Mouse (Mus musculus): ENCODE measurements around the gene Wdr17.
"Not testable (repeated sequence)": the region's sequence is repeated elsewhere in the genome, so short reads cannot be mapped to it uniquely, and the experiment has no call there.

The Wdr17 gene

DNA sequence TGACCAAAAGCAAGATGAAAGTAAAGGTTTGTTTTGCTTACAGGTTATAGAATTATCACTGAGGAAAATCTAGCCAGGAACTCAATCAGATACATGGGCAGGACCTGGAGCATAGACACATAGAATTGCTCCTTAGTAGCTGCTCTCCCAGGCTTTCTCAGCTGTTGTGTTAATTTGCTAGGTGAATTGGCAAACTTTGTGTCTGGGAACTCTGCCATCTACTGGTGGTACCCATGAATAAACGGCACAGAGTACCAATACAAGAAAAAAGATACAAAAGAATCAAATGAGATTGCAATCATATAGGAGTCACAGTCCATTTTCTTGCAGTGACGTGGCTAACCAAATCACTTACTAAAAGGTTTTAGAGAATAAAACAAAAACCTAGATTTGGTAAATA, 181.2 kb downstream of the Wdr17 start:
- TF ChIP-seq POU5F1 (IDR thresholded peaks at IDR 0.05; ENCODE audit: borderline replicate concordance, low read length) (no peak), NANOG (IDR thresholded peaks at IDR 0.05; ENCODE audit: borderline replicate concordance, low read length) (no peak), CTCF (conservative IDR thresholded peaks at IDR 0.05; ENCODE audit: low read length) (peak; percentile 75)
- Histone ChIP-seq H3K4me3 (replicated peaks; ENCODE audit: low read length) (no peak overlapping the region), H3K27me3 (ENCODE audit: insufficient read depth, low read length) (no peaks in the 10 kb centered on the region), H3K36me3 (ENCODE audit: insufficient read depth, low read length) (no peaks in the 10 kb centered on the region), H3K4me1 (replicated peaks; ENCODE audit: low read depth, low read length) (no peaks in the 10 kb centered on the region), H3K9me3 (ENCODE audit: low read length) (no peaks in the 10 kb centered on the region)

DNA sequence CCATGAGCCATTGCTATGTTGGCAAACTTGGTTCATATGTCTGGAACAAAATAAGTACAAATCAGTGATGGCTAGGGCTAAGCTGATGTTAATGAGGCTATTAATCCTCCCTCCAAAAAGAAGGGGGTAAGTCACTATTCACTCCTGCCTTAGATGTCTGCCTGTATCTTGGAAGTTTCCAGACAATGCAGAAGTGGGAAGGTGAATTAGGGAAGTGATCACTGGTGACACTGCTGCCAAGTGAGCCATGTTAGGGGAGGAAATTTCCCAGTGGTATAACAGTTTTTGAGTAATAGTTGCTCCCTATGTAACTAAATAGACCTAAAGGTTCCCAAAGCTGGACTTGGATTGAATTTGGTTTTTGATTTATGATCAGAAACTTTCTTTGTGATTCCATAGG, 215.2 kb downstream of the Wdr17 start:
- Histone ChIP-seq H3K27me3 (ENCODE audit: insufficient read depth, low read length) (no peaks in the 10 kb centered on the region), H3K9me3 (ENCODE audit: low read length) (no peaks in the 10 kb centered on the region), H3K4me3 (replicated peaks; ENCODE audit: low read length) (no peak overlapping the region), H3K36me3 (ENCODE audit: insufficient read depth, low read length) (no peaks in the 10 kb centered on the region), H3K4me1 (replicated peaks; ENCODE audit: low read depth, low read length) (no peaks in the 10 kb centered on the region)
- TF ChIP-seq POU5F1 (IDR thresholded peaks at IDR 0.05; ENCODE audit: borderline replicate concordance, low read length) (no peak), NANOG (IDR thresholded peaks at IDR 0.05; ENCODE audit: borderline replicate concordance, low read length) (no peak), CTCF (conservative IDR thresholded peaks at IDR 0.05; ENCODE audit: low read length) (no peak)

DNA sequence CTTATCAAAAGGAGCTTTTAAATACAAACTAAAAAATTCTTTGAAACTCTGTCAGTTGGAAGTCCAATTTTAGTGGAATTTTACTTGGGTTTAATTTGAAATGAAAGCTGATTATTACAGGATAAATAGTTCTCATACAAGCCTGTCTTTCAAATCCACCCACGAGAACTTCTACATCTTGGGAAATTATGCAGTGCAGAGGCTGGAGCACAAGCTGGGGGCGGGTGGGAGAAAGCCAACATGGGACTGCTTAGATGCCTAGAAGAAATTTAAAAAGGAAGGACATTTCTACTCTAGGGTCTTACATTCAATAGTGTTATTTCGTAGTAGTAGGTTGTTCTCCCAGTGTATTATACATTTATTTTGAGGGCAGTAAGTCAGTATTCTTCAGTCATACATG, 219.2 kb downstream of the Wdr17 start:
- no peaks in the 10 kb centered on the region for H3K27me3 ChIP-seq (ENCODE audit: insufficient read depth, low read length)
- H3K4me3 ChIP-seq (replicated peaks; ENCODE audit: low read length) = no peak overlapping the region
- TF ChIP-seq CTCF (conservative IDR thresholded peaks at IDR 0.05; ENCODE audit: low read length) (no peak), POU5F1 (IDR thresholded peaks at IDR 0.05; ENCODE audit: borderline replicate concordance, low read length) (no peak)
- no peaks in the 10 kb centered on the region for H3K4me1 ChIP-seq (replicated peaks; ENCODE audit: low read depth, low read length)
- no peaks in the 10 kb centered on the region for H3K36me3 ChIP-seq (ENCODE audit: insufficient read depth, low read length)
- H3K9me3 ChIP-seq (ENCODE audit: low read length) = no peaks in the 10 kb centered on the region

DNA sequence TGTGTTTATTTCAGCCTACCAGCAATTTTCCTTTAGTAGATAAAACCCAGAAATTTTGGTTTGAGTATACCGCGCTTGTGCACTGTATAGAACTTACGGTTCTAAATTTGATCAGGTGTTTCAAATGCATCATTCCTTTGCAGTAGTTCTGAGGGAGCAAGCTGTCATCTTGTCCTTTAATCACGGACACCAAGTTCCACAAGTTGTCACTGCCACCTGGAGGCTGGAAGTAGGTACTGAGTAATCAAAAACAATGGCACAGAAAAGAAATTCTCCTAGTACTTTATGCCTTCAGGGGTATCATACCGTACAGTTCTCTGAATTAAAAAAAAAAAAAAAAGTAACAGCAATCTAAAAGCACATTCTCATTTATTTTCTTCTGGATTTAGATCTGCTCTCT, 226.3 kb downstream of the Wdr17 start:
- no peaks in the 10 kb centered on the region for H3K4me1 ChIP-seq (replicated peaks; ENCODE audit: low read depth, low read length)
- TF ChIP-seq CTCF (conservative IDR thresholded peaks at IDR 0.05; ENCODE audit: low read length) = peak; percentile 42
- no peak for TF ChIP-seq NANOG (IDR thresholded peaks at IDR 0.05; ENCODE audit: borderline replicate concordance, low read length)
- H3K4me3 ChIP-seq (replicated peaks; ENCODE audit: low read length) = no peak overlapping the region
- H3K27me3 ChIP-seq (ENCODE audit: insufficient read depth, low read length) = no peaks in the 10 kb centered on the region
- H3K9me3 ChIP-seq (ENCODE audit: low read length) = no peaks in the 10 kb centered on the region
- no peaks in the 10 kb centered on the region for H3K36me3 ChIP-seq (ENCODE audit: insufficient read depth, low read length)

DNA sequence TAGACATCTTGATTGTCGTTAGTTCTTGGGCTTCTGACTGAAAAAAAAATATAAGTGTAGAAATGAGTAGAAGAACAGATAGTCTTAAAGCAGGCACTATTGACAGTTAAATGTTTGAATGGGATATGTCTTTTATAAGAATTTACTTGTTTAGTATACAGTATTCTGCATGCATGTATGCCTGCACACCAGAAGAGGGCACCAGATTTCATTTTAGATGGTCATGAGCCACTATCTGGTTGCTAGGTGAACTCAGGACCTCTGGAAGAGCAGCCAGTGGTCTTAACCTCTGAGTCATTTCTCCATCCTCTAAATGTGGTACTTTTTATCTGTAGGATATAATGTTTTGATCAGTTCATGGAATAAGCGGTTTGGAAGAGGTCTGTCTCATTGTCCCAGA, 227.3 kb downstream of the Wdr17 start:
- H3K36me3 ChIP-seq (ENCODE audit: insufficient read depth, low read length) = no peaks in the 10 kb centered on the region
- H3K27me3 ChIP-seq (ENCODE audit: insufficient read depth, low read length) = no peaks in the 10 kb centered on the region
- H3K9me3 ChIP-seq (ENCODE audit: low read length) = no peaks in the 10 kb centered on the region
- no peaks in the 10 kb centered on the region for H3K4me1 ChIP-seq (replicated peaks; ENCODE audit: low read depth, low read length)
- H3K4me3 ChIP-seq (replicated peaks; ENCODE audit: low read length) = no peak overlapping the region
- no peak for TF ChIP-seq POU5F1 (IDR thresholded peaks at IDR 0.05; ENCODE audit: borderline replicate concordance, low read length)
- peak; percentile 23; the same call in 1 of the 2 replicates for TF ChIP-seq CTCF (conservative IDR thresholded peaks at IDR 0.05; ENCODE audit: low read length)

- Histone ChIP-seq H3K9me3 (ENCODE audit: low read length) (no peaks in the 10 kb centered on the region), H3K36me3 (ENCODE audit: insufficient read depth, low read length) (no peaks in the 10 kb centered on the region), H3K4me3 (replicated peaks; ENCODE audit: low read length) (no peak overlapping the region), H3K27me3 (ENCODE audit: insufficient read depth, low read length) (no peaks in the 10 kb centered on the region), H3K4me1 (replicated peaks; ENCODE audit: low read depth, low read length) (no peaks in the 10 kb centered on the region)
- TF ChIP-seq NANOG (IDR thresholded peaks at IDR 0.05; ENCODE audit: borderline replicate concordance, low read length) (no peak), POU5F1 (IDR thresholded peaks at IDR 0.05; ENCODE audit: borderline replicate concordance, low read length) (no peak), CTCF (conservative IDR thresholded peaks at IDR 0.05; ENCODE audit: low read length) (no peak)
Observed at GRCm38 (mm10) chr8:54638634-54639033, 248.3 kb downstream of the Wdr17 start.

DNA sequence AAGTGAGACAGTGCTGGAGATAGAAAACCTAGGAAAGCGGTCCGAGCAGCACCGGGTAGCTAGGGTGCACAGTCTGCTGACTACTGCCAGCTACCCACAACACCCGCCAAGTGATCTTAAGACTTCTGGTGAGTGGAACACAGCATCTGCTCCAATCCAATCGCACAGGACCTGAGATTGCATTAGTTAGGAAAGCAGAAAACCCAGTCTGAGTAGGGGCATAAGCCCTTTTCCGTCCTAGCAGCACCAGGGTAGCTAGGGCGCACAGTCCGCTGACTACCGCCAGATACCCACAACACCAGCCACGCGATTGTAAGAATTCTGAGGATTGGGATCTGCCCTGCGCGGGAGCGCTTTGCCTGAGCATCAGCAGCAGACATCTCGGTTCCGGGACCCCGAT, 270.3 kb downstream of the Wdr17 start:
- not testable (repeated sequence) for H3K36me3 ChIP-seq (ENCODE audit: insufficient read depth, low read length); H3K9me3 ChIP-seq (ENCODE audit: low read length); H3K27me3 ChIP-seq (ENCODE audit: insufficient read depth, low read length); H3K4me1 ChIP-seq (replicated peaks; ENCODE audit: low read depth, low read length)
- peak overlapping the region; percentile 71 for H3K4me3 ChIP-seq (replicated peaks; ENCODE audit: low read length)

- no peaks in the 10 kb centered on the region for H3K36me3 ChIP-seq (ENCODE audit: insufficient read depth, low read length)
- H3K27me3 ChIP-seq (ENCODE audit: insufficient read depth, low read length) = no peaks in the 10 kb centered on the region
- TF ChIP-seq NANOG (IDR thresholded peaks at IDR 0.05; ENCODE audit: borderline replicate concordance, low read length) (no peak), POU5F1 (IDR thresholded peaks at IDR 0.05; ENCODE audit: borderline replicate concordance, low read length) (no peak)
- H3K4me3 ChIP-seq (replicated peaks; ENCODE audit: low read length) = no peak overlapping the region
- H3K4me1 ChIP-seq (replicated peaks; ENCODE audit: low read depth, low read length) = no peaks in the 10 kb centered on the region
- no peaks in the 10 kb centered on the region for H3K9me3 ChIP-seq (ENCODE audit: low read length)
Observed at GRCm38 (mm10) chr8:54610238-54610637, 276.7 kb downstream of the Wdr17 start.

DNA sequence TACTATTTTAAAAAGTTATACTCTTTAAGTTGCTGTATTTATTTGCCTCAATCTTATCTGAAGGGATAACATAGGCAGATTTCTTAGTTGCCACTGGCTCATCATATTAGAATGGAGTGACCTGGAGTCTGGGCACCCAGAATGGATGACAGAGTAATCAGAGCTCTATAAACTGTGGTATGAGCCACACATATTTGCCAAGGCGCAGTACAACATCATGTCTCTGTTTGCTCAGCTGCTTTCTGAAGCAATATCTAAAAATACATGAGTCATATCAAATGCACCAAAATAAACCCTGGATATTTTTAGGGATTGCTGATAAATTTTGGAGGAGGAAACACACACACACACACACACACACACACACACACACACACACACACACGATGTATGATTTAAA, 277.6 kb downstream of the Wdr17 start:
- TF ChIP-seq NANOG (IDR thresholded peaks at IDR 0.05; ENCODE audit: borderline replicate concordance, low read length) (no peak), CTCF (conservative IDR thresholded peaks at IDR 0.05; ENCODE audit: low read length) (no peak)
- Histone ChIP-seq H3K9me3 (ENCODE audit: low read length) (no peaks in the 10 kb centered on the region), H3K36me3 (ENCODE audit: insufficient read depth, low read length) (no peaks in the 10 kb centered on the region), H3K4me1 (replicated peaks; ENCODE audit: low read depth, low read length) (no peaks in the 10 kb centered on the region), H3K27me3 (ENCODE audit: insufficient read depth, low read length) (no peaks in the 10 kb centered on the region), H3K4me3 (replicated peaks; ENCODE audit: low read length) (no peak overlapping the region)

- no peaks in the 10 kb centered on the region for H3K9me3 ChIP-seq (ENCODE audit: low read length)
- no peaks in the 10 kb centered on the region for H3K36me3 ChIP-seq (ENCODE audit: insufficient read depth, low read length)
- no peak for TF ChIP-seq NANOG (IDR thresholded peaks at IDR 0.05; ENCODE audit: borderline replicate concordance, low read length)
- TF ChIP-seq CTCF (conservative IDR thresholded peaks at IDR 0.05; ENCODE audit: low read length) = no peak
- no peak for TF ChIP-seq POU5F1 (IDR thresholded peaks at IDR 0.05; ENCODE audit: borderline replicate concordance, low read length)
- H3K4me3 ChIP-seq (replicated peaks; ENCODE audit: low read length) = no peak overlapping the region
- peaks cover 8% of the 10 kb centered on the region for H3K4me1 ChIP-seq (replicated peaks; ENCODE audit: low read depth, low read length)
- H3K27me3 ChIP-seq (ENCODE audit: insufficient read depth, low read length) = no peaks in the 10 kb centered on the region
Observed at GRCm38 (mm10) chr8:54603440-54603839, 283.5 kb downstream of the Wdr17 start.
